Mouse (Mus musculus) limb, embryonic 13.5 days (tissue): ENCODE data around the gene Cntn2. TPM values are rescaled to one million over a fixed set of nuclear protein-coding genes. Genes with fewer than 3 reads are reported as not detected.
A peak's percentile ranks its signal among the peaks of the same experiment; 100 is the strongest.

Source experiments
- ATAC-seq: fragments of 200-750 bp; cut with Nextera tagmentation; 2 replicates; pipeline ENCODE4 v1.8.0; 2017; ENCODE audit warnings: low read depth, moderate number of reproducible peaks, moderate TSS enrichment; ENCODE audit not compliant: low FRiP score
- H3K27ac ChIP-seq: fragments of 300-500 bp; sonication (generic); 2 replicates; pipeline ENCODE4 v1.5.1; 2015; ENCODE audit warnings: inconsistent platforms, mild to moderate bottlenecking, moderate library complexity
- H3K27me3 ChIP-seq: fragments of 300-500 bp; sonication (generic); 2 replicates; pipeline ENCODE4 v1.6.1; 2015; ENCODE audit warnings: mild to moderate bottlenecking, inconsistent platforms
- H3K36me3 ChIP-seq: fragments of 300-500 bp; sonication (generic); 2 replicates; pipeline ENCODE4 v1.6.1; 2015; ENCODE audit warnings: inconsistent platforms, mild to moderate bottlenecking, moderate library complexity
- H3K4me1 ChIP-seq: fragments of 300-500 bp; sonication (generic); 2 replicates; pipeline ENCODE4 v1.6.1; 2015; ENCODE audit warnings: inconsistent platforms
- H3K4me2 ChIP-seq: fragments of 300-500 bp; sonication (generic); replicated peaks from 2 replicates; pipeline ENCODE4 v1.6.1; 2015; ENCODE audit warnings: inconsistent platforms, mild to moderate bottlenecking, moderate library complexity
- H3K4me3 ChIP-seq: fragments of 300-500 bp; sonication (generic); 2 replicates; pipeline ENCODE4 v1.5.1; 2015; ENCODE audit warnings: moderate library complexity, mild to moderate bottlenecking, inconsistent platforms
- H3K9ac ChIP-seq: fragments of 300-500 bp; sonication (generic); 2 replicates; pipeline ENCODE4 v1.6.1; 2015; ENCODE audit warnings: mild to moderate bottlenecking, inconsistent platforms
- H3K9me3 ChIP-seq: fragments of 300-500 bp; sonication (generic); 2 replicates; pipeline ENCODE4 v1.6.1; 2016; ENCODE audit warnings: inconsistent platforms
- WGBS: fragments of 180-500 bp; shearing (Covaris S2); methylation state at CpG from one replicate; pipeline ENCODE4 v1.1.7; 2015; 5-methylcytosine and 5-hydroxymethylcytosine counted together
- polyA plus RNA-seq: library from polyadenylated mRNA; unstranded; fragments of >200 nt; fragmentation: Nextera tagmentation; extraction: Ambion mirVana; gene quantifications from 2 replicates; pipeline ENCODE4 v1.2.1, GENCODE M21; 2015

Cntn2 gene
- polyA plus RNA-seq, 1 experiment from 2014 or later, result 0.95 TPM

DNA sequence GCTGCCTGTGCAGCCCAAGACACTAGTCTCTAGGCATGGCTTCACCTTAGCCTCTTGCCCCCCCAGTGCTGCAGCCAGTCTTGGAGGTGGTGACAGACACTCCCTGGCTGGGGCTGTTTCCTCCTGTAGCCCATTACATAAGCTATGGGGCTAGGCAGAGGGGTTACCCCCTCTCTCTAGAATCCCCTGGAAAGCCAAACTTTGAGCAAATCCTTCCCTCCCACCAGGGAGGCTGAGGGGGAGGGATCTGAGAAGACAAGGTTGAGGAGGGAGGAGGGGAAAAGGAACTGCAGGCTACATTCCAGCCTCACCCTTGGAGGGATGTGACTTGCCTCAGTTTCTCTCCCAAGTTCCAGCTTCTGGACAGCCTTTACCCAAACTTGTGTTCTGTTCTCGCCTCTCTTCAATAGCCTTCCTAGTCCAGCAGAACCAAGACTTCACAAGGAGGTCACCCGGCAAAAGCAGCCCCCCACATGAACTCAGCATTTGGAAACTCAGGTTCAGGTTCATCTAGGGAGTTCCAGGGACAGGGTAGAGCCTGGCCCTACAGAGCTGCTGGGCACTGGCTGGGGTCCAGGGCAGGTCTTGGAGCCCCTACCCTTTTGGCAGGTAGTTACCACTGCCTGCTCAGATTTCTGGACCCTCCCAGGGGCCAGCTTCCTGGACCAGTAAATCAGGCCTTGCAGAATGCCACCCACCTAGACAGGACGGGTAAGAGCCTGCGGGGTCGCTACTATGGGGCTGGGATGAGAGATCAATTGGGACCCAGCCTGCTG, 1.0 kb downstream of the Cntn2 start:
- H3K4me1 ChIP-seq, result peaks cover 23% of the 10 kb centered on the region
- H3K9ac ChIP-seq, result no peak overlapping the region
- no peak for ATAC-seq
- H3K27ac ChIP-seq, result no peak overlapping the region
- 9% methylated on average over 5 of the region's 5 CpGs for WGBS
- H3K4me2 ChIP-seq, result peak overlapping the region; percentile 59
- no peaks in the 10 kb centered on the region for H3K36me3 ChIP-seq
- H3K9me3 ChIP-seq, result no peaks in the 10 kb centered on the region
- H3K27me3 ChIP-seq, result peaks cover 78% of the 10 kb centered on the region
- H3K4me3 ChIP-seq, result peak overlapping the region; percentile 29; the same call in 1 of the 2 replicates

DNA sequence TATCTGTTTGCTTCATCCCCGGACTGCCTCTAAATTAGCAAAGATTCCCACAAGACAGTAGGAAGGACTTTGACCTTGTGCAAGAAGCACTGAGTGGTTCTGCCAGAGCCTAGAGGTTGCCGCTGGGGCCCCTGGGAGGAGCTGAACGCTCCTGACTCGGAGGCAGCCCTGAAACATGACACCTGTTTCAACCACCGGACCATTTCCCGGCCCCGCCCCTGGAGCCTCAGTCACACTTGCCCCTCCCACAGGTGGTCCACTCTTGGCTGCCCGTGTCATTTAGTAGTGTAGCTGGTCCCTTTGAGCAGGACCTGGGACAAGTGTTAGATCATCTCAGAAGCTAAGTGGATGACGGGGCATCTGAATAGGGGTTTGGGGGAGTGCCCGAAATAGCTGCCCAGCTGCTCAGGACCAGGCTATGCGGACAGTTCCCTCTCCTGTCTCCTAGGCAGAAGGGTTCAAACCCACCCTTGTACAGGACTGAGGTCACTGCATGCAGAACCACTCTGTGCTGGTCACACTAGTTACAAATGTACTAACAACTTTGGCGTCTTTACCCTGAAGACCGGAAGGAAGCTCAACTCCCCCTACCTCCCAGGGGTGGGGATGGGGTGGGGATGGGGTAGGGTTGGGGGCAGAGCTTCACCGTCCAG, 1.8 kb downstream of the Cntn2 start:
- peak overlapping the region; percentile 11; the same call in 1 of the 2 replicates for H3K4me2 ChIP-seq
- H3K4me1 ChIP-seq, result peaks cover 23% of the 10 kb centered on the region
- H3K27me3 ChIP-seq, result peaks cover 84% of the 10 kb centered on the region
- peak; percentile 37; the same call in 1 of the 2 replicates for ATAC-seq
- H3K36me3 ChIP-seq, result no peaks in the 10 kb centered on the region
- no peak overlapping the region for H3K9ac ChIP-seq
- no peak overlapping the region for H3K27ac ChIP-seq
- 5% methylated on average over 14 of the region's 14 CpGs for WGBS
- H3K9me3 ChIP-seq, result no peaks in the 10 kb centered on the region
- no peak overlapping the region for H3K4me3 ChIP-seq

DNA sequence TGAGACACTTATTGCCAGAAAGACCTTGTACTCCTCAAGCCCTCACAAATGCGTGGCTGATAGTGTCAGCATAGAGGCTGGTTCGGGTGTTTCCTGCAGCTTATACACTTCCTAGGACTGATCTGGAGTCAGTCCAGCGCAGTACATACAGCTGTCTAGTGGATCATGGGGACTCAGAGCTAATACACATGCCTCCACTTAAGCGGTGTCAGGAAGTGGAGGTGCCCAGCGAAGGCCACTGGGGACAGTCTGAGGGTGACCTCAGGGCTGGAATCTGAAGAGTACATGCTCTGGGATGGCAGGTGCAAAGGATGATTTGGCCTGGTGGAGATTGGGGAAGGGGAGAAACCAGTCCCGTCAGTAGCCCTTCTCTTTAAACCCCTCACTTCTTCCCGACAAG, 2.4 kb downstream of the Cntn2 start:
- Histone ChIP-seq H3K27ac (no peak overlapping the region), H3K9me3 (no peaks in the 10 kb centered on the region), H3K4me1 (peaks cover 23% of the 10 kb centered on the region), H3K27me3 (peaks cover 82% of the 10 kb centered on the region), H3K4me3 (no peak overlapping the region), H3K9ac (no peak overlapping the region), H3K4me2 (no peak overlapping the region), H3K36me3 (no peaks in the 10 kb centered on the region)
- ATAC-seq, result no peak
- 54% methylated on average over 7 of the region's 7 CpGs for WGBS

DNA sequence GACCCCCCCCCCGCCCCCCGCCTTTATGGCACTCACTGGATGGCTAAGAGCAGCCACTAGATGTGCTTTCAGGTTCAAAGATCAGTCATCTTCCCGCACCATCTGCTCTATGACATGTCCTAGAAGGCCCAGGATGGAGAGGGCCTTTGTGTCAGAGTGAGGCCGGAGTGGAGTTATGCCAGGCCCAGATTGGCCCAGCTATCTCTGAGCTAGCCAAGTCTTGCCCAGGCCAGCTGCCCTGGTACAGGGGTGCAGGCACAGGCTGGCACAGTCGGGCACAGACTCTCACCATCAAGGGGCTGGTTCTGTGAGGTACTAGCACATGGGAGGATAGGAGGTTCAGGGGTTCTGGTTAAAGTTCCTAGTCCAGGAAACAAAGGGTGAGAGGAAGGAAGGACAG, 5.3 kb downstream of the Cntn2 start:
- Histone ChIP-seq H3K27me3 (peaks cover 80% of the 10 kb centered on the region), H3K4me2 (no peak overlapping the region), H3K4me3 (no peak overlapping the region), H3K9ac (no peak overlapping the region), H3K36me3 (no peaks in the 10 kb centered on the region), H3K9me3 (no peaks in the 10 kb centered on the region), H3K4me1 (peaks cover 33% of the 10 kb centered on the region), H3K27ac (no peak overlapping the region)
- ATAC-seq, result no peak
- 80% methylated on average over 5 of the region's 5 CpGs for WGBS

DNA sequence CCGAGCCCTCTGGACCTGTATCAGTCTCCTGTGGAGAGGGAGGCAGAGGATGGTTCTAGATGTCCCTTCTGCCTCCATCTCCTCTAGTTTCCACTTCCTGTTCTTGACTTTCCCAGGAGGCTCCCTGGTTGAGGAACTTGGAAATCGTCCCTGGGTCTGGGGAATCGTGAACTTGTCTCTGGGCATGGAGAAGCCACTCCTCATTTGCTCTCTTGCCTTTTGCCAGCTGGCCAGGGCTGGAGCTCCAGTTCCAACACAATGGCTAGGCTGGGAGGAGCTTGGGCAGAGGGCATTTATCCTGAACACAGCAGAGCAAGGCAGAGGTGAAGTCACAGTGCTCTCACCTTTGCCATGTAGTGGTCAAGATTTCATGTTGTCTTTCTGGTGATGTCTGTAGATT, 6.6 kb downstream of the Cntn2 start:
- H3K27me3 ChIP-seq, result peaks cover 67% of the 10 kb centered on the region
- H3K4me1 ChIP-seq, result peaks cover 25% of the 10 kb centered on the region
- H3K9ac ChIP-seq, result no peak overlapping the region
- no peaks in the 10 kb centered on the region for H3K36me3 ChIP-seq
- H3K27ac ChIP-seq, result no peak overlapping the region
- no peak overlapping the region for H3K4me3 ChIP-seq
- H3K4me2 ChIP-seq, result no peak overlapping the region
- 80% methylated on average over 3 of the region's 3 CpGs for WGBS
- no peak for ATAC-seq
- H3K9me3 ChIP-seq, result no peaks in the 10 kb centered on the region

DNA sequence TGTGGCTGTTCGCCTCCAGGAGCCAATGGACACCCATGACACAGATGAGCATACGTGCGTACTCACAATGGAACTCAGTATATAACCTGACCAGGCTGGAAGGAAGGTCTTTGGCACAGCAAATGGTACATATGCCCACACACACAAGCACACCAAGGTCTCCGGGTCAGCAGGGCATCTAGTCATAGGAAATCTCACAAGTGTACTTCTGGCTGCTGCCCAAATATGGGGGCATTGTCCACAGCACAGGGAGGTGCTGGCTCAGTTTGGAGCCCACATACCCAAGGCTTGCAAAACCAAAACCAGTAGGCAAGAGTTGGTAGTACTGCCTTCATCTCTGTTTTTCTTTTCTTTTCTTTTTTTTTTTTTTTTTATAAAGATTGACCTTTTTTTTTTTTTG, 7.5 kb downstream of the Cntn2 start:
- Histone ChIP-seq H3K9me3 (no peaks in the 10 kb centered on the region), H3K9ac (no peak overlapping the region), H3K36me3 (no peaks in the 10 kb centered on the region), H3K4me2 (no peak overlapping the region), H3K4me1 (peaks cover 25% of the 10 kb centered on the region), H3K4me3 (no peak overlapping the region), H3K27me3 (peaks cover 58% of the 10 kb centered on the region), H3K27ac (no peak overlapping the region)
- WGBS, result 88% methylated on average over 4 of the region's 4 CpGs
- ATAC-seq, result no peak

DNA sequence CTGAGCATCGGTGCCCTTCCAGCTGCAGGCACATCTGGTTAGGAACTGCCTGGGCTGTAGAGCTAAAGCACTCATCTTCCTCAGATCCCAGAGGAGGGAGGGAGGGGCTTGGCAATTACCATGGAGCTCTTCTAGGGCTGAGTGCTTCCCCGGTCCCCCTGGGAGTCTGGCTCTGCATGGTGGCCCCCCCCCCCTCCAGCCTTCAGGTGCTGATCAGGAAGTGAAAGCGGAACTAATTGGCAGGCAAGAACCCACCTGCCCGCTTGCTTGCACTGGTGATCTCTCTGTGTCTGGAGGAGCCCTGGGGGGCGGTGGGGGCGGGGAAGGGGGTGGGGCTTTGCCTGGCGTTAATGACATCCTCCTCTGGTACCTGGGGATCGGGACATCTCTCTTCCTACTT, 9.2 kb downstream of the Cntn2 start:
- WGBS, result 5% methylated on average over 8 of the region's 8 CpGs
- H3K9ac ChIP-seq, result no peak overlapping the region
- no peak overlapping the region for H3K27ac ChIP-seq
- no peak overlapping the region for H3K4me3 ChIP-seq
- H3K27me3 ChIP-seq, result peaks cover 41% of the 10 kb centered on the region
- no peaks in the 10 kb centered on the region for H3K9me3 ChIP-seq
- peak overlapping the region; percentile 16; the same call in 1 of the 2 replicates for H3K4me2 ChIP-seq
- H3K36me3 ChIP-seq, result no peaks in the 10 kb centered on the region
- ATAC-seq, result no peak
- H3K4me1 ChIP-seq, result peaks cover 31% of the 10 kb centered on the region

DNA sequence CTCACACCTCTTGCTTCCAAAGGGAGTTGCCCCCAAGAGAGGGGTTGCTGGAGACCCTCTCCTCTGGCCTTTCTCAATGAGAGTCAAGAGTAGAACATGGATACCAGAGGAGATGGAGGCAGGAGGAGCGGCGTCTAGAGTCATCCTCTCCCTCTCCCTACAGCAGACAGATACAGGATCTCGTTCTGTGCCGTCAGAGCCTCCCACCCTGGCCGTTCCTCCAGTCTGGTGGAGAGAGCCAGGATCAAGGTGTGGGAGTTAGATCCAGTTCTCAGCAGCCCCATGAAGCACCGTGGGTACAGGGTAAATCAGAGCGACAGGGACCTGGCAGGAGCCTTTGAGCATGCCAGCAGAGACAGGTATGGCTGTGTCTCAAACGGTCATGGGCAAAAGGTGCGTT, 10.5 kb downstream of the Cntn2 start:
- Histone ChIP-seq H3K9ac (no peak overlapping the region), H3K27ac (no peak overlapping the region), H3K36me3 (no peaks in the 10 kb centered on the region), H3K27me3 (peaks cover 35% of the 10 kb centered on the region), H3K4me3 (no peak overlapping the region), H3K9me3 (no peaks in the 10 kb centered on the region), H3K4me1 (peaks cover 31% of the 10 kb centered on the region), H3K4me2 (no peak overlapping the region)
- WGBS, result 60% methylated on average over 9 of the region's 9 CpGs
- ATAC-seq, result no peak

DNA sequence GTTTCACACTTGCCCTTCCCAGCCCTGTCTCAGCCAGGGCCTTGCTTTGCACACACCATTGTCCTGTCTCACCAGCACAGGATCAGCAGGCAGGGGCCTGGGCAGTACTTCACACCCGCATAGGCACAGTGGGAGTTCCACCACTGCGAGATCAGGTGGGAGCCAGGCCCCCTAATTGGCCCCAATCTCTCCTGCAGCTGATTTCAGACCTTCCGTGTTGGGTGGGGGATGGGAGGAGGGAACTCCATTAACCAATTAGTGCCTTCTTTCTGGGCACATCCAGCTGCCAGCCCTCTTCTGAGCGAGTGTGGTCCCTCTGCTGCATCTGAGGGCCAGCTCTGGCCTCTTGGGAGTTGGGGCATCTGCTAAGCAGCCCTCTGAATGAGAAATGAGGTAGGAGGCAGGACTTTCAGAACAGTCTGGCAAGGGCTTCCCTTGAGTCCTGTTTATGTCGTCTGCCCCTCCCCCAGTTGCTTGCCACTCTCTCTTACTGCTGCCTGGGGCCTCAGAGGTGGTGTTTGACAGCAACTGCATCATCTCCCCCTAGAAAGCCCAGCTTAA, 12.3 kb downstream of the Cntn2 start:
- Histone ChIP-seq H3K4me1 (peaks cover 36% of the 10 kb centered on the region), H3K4me3 (no peak overlapping the region), H3K9me3 (no peaks in the 10 kb centered on the region), H3K27ac (no peak overlapping the region), H3K9ac (no peak overlapping the region), H3K4me2 (no peak overlapping the region), H3K27me3 (peaks cover 26% of the 10 kb centered on the region), H3K36me3 (no peaks in the 10 kb centered on the region)
- 1% methylated on average over 5 of the region's 5 CpGs for WGBS
- ATAC-seq, result no peak

DNA sequence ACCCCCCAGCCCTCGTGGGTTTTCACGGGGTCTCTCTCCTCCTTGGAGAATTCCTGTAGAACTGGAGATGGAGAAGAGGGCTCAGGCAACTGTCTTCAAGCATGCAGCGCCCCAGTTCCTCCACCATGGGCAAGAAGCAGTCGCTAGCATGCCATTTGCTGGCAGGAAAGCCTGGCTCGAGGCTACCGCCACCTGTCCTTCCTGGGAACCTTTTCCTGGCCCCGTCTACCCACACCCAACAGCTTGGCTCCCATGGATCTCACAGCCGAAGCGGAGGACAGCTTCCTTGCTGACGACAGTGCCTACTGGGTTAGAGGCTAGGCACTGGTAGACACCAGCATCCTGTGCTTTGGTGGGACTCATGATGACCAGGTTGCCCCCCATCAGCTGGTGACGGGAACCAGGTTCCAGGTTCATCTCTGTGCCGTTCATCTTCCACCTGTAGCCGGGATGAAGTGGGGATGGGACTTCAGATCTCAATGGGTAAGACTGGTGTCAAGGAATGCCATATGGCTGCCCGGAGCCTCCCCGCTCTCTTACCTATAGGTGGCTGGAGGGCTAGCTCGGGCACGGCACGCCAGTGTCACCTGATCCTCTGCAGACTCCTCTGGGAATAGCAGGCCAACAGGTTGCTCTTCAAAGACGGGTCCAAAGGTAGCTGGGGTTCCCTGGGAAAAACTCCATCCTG, 14.3 kb downstream of the Cntn2 start:
- Histone ChIP-seq H3K4me3 (no peak overlapping the region), H3K4me2 (no peak overlapping the region), H3K4me1 (peaks cover 33% of the 10 kb centered on the region), H3K27ac (no peak overlapping the region), H3K9me3 (no peaks in the 10 kb centered on the region), H3K9ac (no peak overlapping the region), H3K27me3 (peaks cover 14% of the 10 kb centered on the region; the same call in 1 of the 2 replicates), H3K36me3 (no peaks in the 10 kb centered on the region)
- no peak for ATAC-seq
- WGBS, result 87% methylated on average over 19 of the region's 19 CpGs

DNA sequence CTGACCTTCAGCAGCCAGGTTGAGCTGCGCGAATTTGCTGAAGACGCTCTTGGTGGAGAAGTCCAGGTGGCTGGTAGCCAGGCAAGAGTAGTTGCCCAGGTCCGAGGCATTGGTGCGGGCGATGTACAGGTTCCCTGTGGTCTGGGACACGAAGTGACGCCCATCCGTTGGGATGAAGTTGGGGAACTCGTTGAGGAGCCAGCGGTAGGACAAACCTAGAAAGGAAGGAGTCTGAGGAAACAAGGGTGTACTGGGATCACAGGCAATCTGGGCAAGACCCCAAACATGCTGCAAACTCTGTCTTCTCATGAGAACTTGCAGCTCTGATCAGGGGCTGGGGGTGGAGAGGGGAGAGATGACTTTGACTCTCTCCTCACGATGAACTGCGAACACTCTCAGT, 15.0 kb downstream of the Cntn2 start:
- no peak for ATAC-seq
- Histone ChIP-seq H3K4me3 (no peak overlapping the region), H3K27me3 (peaks cover 7% of the 10 kb centered on the region; the same call in 1 of the 2 replicates), H3K4me1 (peaks cover 25% of the 10 kb centered on the region), H3K4me2 (no peak overlapping the region), H3K36me3 (no peaks in the 10 kb centered on the region), H3K27ac (no peak overlapping the region), H3K9ac (no peak overlapping the region), H3K9me3 (no peaks in the 10 kb centered on the region)
- WGBS, result 91% methylated on average over 13 of the region's 13 CpGs

DNA sequence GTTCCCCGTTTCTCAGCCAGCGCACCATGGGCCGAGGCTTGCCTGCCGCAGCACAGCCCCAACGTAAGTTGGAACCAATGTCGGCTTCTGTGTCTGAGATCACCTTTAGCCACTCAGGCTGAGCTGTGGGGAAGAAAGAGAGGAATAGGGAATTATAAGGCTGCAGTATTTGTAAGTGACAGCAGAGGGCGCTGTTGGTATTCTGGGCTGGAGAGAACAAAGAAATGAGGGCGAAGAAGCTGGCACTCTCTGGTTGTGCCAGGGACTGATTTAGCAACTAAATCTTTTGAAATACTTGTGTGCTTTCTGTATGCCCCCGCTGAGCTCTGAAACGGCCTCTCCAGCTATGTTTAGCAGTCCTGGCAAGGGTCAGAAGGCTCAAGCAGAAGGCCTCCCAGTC, 17.2 kb downstream of the Cntn2 start:
- Histone ChIP-seq H3K4me1 (peaks cover 14% of the 10 kb centered on the region), H3K4me2 (peak overlapping the region; percentile 35), H3K4me3 (no peak overlapping the region), H3K27me3 (peaks cover 6% of the 10 kb centered on the region; the same call in 1 of the 2 replicates), H3K9ac (peak overlapping the region; percentile 55), H3K27ac (no peak overlapping the region), H3K9me3 (no peaks in the 10 kb centered on the region), H3K36me3 (no peaks in the 10 kb centered on the region)
- WGBS, result 5% methylated on average over 10 of the region's 10 CpGs
- peak; percentile 21; the same call in 1 of the 2 replicates for ATAC-seq
